Mouse (Mus musculus): ENCODE measurements around the gene Phyh.

Phyh gene

DNA sequence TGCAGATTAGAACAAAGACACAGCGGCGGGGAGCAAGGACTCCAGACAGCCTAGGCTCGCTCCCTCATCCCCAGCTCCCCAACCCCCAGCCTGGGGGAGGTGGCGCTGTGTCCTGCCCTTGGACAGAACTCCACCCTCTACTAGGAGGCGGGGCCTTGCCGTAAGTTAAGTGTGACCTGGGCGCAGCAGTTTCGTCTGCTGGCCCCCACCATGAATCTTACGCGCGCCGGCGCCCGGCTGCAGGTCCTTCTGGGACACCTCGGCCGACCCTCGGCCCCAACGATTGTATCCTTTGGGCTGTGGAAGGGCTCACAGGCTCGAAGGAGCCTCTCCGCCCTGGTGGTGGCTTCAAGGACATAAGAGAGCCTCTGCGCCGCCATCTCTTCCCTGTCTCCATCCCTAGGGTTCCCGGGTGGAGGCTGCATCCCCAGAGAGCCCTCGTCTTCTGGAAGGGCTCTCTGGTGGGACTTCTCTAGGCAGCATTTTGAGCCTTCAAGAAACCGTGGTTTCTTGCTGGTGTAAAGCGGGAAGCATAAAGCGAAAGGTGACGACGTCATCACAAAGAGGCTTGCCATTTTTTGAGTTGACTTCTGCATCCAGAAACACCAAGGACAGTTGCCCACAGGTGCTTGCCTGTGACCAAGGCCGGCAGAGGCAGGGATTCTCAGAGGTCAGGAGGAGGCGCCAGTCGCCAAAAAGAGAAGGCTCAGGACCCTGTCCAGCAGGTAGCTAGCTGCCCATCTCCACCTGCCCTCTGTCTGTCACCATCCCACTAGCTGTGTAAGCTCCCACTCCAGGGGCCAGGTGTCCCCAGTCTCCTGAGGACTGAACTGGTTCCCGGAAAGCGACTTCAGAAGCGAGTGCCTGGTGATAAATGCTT, at the start of gene Phyh:
Gene Phyh, plus strand, starts transcription at position 160 of the 880 bp plus-strand sequence.
- DNase-seq (ENCODE audit: low spot score): peak; percentile 76

DNA sequence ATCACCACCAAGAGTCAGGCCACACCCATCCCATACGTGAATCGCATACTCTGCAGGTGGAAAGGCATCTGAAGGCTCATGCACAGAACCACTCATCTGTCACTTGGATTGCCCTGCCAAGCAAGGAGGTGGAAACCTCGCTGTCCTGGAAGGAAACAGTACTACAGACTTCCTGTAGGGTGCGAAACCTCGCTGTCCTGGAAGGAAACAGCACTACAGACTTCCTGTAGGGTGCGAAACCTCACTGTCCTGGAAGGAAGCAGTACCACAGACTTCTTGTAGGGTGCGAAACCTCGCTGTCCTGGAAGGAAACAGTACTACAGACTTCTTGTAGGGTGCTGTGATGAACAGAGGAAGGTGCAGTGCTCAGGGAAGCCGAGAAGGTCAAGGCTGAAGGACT, 46.1 kb upstream of the Phyh start:
- DNase-seq (ENCODE audit: low spot score): no peak

DNA sequence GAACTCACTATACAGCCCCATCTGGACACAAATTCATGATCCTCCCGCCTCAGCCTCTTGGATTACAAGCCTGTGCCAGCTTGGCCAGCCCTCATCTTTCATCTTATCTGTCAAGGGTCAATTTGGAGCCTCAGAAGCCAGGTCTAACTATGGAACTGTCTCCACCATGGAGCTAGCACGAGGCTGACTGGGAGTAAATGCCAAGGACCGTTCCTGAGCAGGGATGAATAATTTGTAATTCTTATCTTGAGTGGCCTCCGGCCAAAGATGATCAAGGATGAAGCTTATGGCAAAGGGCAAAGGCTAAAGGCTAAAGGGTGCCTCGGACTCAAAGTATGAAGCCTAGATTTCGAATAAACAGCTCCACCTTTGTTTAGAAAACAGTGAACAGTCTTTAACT, 45.5 kb upstream of the Phyh start:
- DNase-seq (ENCODE audit: low spot score): no peak

DNA sequence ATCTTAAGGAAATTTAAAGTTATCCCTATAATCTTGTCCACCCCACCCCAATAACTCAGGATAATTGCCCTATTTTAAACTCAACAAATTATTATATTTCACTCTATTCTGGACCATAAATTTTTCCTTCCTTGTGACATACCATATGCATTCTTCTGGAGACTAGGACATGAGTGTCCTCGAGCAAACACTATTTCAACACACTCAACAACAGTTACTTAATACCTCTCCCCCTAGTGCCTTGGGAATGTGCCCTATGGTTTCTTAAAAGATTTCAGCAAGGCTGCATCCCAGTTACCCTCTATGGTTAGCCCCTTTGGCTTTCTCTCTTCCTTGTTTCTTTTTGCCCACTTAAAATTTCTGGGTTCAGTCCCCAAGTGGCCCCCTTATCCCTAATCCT, 43.7 kb upstream of the Phyh start:
- no peak for DNase-seq (ENCODE audit: low spot score)

DNA sequence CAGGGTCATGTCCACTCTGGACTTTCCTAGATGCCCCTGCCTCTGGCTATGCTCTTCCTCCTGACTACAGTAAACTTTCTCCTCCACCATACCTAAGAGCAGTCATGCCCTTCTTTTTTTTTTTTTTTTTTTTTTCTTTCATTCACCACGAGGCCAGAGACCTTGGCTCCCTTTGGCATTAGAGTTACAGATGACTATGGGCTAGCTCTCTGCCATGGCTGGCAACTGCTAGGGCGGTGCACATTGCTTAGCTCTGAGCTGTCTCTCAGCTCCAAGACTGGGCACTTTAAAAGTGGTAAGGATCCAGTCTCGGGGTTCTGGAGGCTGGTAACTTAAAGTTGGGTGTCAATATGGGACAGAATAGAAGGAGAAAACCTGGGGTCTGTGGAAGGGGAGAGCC, 42.7 kb upstream of the Phyh start:
- DNase-seq (ENCODE audit: low spot score): no peak

DNA sequence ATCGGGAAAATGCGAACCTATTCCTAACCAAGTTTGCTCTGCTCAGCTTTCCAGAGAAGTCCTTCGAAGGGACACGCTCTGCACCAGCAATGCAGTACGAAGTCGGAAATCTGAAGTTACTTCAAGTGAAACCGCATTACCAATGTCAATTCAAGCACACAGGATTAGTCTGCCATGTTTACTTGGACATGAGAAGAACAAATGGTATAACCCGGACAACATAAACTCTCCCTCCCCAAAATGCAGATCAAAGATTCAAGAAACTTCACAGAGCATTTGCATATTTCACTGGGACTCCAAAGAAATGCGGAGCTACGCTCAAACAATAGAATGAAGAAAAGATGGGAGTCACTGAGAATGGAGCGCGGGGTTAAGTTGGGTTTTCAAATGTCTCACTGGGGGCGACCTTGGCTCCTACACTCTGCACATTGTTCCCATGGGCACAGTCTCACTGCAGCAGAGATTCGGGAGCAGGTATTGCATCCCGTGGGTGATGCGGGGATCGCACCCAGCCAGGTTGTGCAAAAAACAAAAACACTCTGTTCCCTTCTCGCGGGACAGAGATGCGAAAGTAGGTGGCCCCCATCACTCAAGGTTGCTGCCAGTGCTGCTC, 38.0 kb upstream of the Phyh start:
- DNase-seq (ENCODE audit: low spot score): no peak

DNA sequence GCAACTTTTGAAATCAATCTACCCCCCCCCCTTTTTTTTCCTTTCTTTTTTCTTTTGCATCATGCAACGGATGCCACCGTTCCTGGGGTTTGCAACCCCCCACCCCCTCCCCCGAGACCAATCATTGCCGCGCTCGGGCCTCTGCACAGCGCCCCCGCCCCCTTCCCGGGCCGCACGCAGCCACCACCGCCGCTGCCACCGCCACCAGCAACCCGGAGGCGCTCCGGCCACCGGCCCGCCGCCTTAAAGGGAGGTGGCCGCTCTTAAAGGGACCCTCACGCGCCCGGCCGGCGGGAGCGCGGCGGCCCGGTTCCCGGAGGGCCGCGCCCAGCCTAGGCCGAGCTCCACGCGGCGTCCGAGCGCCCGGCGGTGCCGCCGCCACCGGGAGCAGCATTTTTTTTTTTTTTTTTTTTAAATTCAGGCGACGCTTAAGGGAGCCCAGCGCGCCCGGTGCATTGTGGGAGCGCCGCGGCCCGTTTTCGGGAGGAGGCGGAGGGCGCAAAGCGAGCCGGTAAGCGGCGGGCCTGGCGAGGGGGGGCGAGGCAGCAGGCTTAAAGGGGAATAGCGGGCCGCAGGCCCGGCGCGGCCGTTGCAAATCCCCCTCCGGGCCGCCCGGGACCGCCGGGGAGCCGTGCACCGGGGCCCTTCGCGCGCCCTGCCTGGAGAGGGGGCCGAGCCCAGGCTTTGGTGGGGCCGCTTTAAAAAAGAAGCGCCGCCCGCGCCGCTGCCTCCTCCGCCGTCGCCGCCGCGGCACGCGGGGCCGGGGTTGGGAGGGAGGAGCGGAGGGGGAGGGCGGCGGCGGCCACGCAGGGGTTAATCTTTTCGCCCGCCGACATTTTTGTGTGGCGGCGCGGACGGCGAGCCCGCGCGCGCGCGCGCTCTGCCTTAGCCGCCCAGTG, 37.2 kb upstream of the Phyh start, which contains the start of gene Sephs1:
Gene Sephs1, plus strand, starts transcription at position 215 of the 899 bp plus-strand sequence.
- peak; percentile 66 for DNase-seq (ENCODE audit: low spot score)

DNA sequence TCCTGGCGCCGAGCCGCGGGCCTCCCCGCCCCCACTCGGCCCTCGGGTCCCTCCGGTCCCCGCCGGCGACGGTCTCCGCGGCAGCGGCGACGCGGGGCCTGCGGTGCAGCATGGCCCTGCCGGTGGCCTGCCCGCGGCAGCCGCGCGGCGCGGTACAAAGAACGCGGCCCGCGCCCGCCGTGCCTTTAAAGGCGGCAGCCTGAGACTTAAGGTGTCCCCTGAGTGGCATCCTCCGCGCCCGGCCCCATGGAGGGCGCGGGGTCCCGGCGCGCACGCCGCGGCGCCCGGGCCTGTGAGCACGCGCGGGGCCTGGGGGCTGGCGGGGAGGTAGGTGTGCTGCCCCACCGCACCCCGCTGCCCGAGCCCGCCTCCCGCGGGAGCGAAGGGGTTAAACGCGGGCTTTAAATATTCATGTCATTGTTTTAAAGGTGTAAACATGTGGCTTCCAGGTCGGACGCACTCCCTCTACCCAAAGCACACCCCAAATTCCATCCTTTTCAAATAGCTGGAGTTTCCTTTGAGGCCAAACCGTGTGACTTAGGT, 36.5 kb upstream of the Phyh start:
- DNase-seq (ENCODE audit: low spot score): peak; percentile 44

DNA sequence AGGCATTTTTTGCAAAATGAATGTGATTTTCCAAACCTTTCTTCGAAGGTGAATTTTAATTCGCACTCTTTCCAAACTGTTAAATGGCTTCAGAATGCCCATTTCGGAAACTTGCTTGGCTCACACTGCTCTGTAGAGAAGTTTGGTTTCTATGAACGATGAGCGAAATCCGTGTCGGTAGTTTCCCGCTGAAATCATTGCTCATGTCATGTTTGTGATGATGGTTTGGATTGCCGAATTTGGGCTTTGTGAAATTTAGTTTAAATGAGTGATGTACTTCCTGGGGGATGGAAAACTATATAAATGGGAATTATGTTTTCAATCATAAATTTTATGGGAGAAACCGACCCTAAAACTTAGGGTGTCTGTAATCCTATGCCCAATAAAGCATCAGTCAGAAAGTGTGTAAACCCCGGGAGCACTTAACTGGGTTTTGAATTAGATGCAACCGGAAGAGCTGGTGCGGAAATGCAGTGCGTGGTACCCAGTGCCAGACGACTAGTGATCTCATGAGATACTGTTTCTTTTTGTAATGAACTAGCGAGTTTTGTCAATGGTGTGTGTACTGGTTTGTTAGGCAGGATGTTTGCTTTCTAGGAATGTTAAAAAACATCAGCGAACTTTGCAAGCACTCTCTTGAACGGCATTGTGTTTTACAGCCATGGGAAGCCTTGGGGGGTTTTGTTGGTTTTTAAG, 35.7 kb upstream of the Phyh start:
- no peak for DNase-seq (ENCODE audit: low spot score)

DNA sequence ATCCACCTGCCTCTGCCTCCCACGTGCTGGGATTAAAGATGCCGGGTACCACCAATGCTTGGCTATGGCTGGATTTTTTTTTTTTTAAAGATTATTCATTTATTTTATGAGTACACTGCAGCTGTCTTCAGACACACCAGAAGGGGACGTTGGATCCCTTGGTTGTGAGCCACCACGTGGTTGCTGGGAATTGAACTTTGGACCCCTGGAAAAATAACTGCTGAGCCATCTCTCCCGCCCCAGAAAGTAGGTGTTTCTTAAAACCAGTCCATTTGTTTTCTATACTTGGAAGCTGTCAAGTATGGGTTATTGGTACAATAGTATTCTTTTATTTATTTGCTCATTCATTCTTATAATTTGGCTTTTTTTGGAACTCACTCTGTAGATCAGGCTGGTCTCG, 31.9 kb upstream of the Phyh start:
- DNase-seq (ENCODE audit: low spot score): no peak

DNA sequence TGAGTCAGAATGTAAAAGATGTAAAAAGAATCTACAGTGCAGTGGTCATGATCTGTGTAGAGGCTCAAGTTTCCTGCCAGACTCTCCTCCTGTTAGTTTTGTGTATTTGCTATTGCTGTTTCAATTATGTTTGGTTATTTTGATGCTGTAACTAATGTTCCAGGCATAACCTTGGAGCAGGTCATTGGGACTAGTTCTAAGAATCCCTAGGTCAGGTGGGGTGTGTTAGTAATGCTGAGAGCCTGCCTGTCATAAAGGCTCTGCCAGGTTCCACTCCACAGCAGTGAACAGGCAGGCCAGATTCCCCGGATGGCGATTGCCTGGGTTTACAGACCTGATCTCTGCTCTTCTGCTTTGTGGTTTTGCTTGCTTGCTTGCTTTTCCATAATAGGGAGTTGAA, 23.2 kb upstream of the Phyh start:
- DNase-seq (ENCODE audit: low spot score): no peak

DNA sequence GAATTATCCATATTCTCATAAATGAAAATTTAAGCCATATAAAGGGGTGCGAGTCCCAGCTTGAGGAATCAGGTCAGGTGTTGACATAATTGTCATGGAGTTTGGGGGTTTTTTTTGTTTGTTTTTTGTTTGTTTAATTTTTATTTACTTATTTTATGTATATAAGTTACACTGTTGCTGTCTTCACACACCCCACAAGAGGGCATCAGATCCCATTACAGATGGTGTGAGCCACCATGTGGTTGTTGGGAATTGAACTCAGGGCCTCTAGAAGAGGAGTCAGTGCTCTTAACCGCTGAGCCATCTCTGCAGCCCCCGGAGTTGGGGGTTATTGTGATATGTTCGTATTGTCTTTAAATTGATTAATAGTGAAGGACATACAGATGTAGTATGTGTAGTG, 21.8 kb upstream of the Phyh start:
- no peak for DNase-seq (ENCODE audit: low spot score)

DNA sequence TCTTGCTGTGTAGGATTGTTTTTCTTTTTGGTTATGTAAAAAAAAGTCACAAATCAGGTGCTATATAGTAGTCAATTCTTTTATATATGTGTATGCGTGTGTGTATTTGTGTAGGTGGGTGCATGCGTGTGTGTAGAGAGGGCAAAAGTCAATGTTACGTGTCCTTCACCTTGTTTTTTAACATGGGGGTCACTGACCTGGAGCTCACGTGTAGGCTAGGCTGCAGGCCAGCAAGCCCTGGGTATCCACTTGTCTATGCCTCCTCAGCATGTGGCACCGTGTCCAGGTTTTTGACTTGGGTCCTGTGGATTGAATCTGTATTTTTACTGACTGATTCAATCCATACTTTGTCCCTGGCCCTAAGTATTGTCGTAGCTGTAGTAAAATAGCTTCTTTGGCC, 18.2 kb upstream of the Phyh start:
- DNase-seq (ENCODE audit: low spot score): no peak

DNA sequence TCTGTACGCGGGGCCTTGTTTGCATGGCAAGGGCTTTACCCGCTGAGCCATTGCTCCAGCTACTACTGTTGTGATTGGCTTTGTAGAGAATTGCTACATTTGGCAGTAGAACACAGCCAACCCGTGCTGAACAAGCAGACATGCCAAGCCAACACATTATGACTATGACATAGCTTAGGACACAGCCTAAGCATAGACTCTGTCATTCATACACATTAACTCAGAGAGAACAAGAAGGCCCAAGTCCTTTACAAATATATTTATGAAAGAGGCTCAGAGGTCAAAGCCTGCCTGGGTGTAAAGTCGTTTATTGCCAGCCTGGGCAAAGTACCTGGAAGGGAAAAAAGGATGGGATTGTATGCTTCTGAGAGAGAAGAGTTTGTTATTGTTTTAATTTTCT, 16.5 kb upstream of the Phyh start:
- DNase-seq (ENCODE audit: low spot score): no peak

DNA sequence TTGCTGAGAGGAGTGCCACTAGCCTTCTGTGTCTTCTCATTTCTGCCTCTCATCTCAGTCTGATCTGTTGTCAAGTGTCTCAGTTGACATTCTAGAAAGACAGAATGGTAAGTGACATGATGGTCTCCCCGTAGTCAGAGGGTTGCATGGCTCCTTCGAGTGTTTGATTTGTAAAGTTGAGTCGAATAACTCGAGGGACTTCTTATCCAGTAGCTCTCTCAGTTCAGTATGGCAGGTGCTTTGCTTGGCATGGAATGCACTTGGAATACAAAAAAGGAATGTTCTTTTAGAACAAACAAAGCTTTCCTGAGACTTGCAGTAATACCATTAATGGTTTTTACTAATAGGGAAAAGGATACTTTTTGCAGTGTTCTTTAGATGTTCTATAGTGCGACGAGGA, 11.7 kb upstream of the Phyh start:
- DNase-seq (ENCODE audit: low spot score): no peak

DNA sequence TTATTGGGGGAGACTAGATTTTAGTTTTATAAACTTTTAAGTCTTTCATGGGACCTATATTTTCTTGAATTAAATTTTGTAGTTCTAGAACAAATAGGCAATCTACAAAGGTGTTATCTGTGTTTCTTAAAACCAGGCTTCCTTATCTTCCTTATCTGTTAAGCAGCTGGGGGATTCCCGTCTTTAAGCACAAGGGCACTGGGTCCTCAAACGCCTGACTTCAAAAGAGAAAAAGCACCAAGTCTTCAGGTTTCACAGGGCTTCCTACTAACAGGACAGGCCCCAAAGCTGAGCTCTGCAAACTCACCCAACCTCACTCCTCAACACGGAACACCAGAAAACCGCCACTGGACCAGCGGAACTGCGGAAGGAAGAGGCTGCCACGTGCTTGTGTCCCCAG, 10.9 kb upstream of the Phyh start:
- DNase-seq (ENCODE audit: low spot score): no peak

DNA sequence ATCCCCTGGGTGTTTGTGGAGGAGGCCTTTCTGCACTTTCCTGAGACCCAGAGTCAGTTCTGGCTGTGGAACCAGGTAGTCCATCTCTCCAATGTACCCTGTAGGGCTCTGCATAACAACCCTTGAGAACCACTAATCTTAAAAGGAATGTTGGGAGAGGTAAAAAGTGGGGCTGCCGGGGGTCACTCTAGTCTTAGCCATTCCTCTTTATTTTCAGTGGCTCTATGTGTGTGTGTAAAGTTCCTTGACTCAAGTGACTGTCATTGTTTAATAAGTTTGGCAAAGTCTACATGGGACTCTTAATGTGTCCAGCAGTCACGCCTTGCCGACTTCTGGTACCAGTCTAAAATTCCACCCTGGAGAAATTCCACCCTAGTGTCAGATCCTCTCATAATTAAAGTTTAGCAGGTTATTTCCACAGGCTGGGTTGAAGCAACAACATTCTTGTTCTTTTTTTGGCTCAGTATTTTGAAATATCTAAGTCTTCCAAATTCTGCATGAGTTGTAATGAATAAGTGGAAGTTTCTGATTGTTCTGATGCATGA, 10.0 kb upstream of the Phyh start:
- DNase-seq (ENCODE audit: low spot score): no peak

DNA sequence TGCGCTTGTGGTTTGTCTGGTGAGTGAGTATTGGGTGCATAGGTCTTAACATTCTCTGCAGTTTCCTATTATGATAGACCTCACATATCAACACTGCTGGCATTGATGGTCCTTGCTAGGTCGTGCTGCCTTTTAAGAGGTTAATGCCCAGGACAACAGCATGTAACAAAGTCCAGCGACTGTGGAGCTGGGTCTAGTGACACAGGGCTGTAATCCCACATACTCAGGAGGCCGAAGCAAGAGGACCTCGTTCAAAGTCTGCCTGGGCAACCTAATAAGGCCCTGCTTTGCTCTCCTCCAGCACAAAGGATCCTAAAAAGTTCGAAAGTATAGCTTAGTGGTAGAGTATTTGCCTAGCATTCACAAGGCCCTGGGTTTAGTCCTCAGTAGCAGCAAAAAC, 8.9 kb upstream of the Phyh start:
- DNase-seq (ENCODE audit: low spot score): no peak

DNA sequence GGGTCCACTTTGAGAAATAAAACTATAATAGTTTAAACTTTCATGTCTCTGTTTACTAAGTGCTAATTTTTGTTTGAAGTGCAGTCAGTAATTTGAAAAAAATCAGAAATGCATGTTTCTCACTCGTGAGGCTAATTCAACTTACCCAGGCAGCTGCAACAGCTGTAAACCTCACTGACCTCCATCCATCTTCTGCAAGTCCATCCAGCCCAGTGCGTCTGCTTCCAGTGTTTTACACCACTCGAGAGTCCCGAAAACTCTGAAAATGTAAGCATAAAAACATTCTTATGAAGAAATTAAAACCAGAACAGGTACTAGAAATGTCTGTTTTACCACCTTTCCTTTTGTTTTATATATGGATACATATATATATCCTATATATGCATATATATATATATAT, 8.3 kb upstream of the Phyh start:
- no peak for DNase-seq (ENCODE audit: low spot score)

DNA sequence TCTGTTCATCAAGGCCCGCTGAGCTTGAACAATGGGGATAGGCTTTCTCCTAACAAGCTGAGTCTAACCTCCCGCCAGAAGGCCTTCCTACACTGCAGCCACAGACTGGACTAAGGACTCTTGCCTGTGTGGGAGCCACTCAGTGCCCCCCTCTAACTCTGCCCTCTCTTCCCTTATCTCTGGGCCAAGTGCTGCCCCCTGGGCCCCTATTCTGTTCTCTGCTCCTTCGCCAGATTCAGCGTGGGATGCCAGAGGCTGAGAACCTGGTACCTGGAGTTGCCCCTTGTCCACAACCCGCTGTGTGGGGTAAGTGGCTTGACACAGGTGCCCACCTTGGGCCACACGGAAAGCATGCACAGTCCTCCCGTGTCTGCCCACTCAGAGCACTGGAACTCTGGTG, 4.9 kb upstream of the Phyh start:
- no peak for DNase-seq (ENCODE audit: low spot score)

DNA sequence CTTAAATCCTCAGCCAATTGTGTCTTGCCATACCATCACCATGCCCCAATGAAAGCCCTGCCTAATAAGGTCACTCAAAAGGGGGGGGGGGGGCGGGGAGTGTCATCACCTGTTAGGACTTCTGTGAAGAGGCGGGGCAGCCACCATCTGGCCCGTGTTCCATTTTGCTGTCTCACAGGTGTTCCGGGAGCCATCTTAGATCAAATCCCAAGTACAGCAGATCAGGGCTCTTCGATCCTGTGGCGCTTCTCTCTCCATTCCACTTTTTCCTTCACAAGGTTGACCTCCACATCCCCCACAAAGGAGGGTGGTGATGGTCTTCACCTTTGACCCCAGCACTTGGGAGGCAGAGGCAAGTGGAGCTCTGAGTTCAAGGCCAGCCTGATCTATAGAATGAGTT, 2.8 kb upstream of the Phyh start:
- no peak for DNase-seq (ENCODE audit: low spot score)

Data from left cerebral cortex, adult 11 months (tissue).